Mouse (Mus musculus) small intestine, adult 2 months (tissue): ENCODE results near the gene Slc45a3.

ENCODE experiments used
- CTCF ChIP-seq: fragments of 200-500 bp; IDR thresholded peaks from 2 replicates; pipeline ENCODE4 v1.5.1; 2012; ENCODE audit warnings: low read depth, mild to moderate bottlenecking, control low read depth, inconsistent platforms, low read length, moderate library complexity, mixed read lengths; ENCODE audit not compliant: insufficient replicate concordance, insufficient read length; ENCODE audit errors: extremely low read depth
- POLR2A ChIP-seq: fragments of 200-500 bp; IDR thresholded peaks from 2 replicates; pipeline ENCODE4 v1.6.1; 2012; ENCODE audit warnings: low read depth, mild to moderate bottlenecking, control low read depth, inconsistent platforms, low read length, moderate library complexity

DNA sequence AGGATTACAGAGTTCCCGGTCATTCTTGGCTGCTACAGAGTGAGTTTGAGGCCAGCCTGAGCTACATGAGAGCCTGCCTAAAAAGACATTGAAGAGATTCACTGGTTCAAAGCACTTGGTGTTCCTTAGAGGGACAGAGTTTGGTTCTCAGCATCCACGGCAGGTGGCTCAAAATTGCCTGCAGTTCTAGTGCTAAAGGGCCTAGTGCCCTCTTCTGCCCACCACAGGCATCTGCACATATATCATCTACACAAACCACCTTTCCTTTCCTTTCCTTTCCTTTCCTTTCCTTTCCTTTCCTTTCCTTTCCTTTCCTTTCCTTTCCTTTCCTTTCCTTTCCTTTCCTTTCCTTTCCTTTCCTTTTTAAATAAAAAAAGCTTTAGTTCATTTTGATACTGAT lies 67.8 kb downstream of the Slc45a3 start:
- TF ChIP-seq POLR2A (no peak), CTCF (peak; percentile 28; the same call in 1 of the 2 replicates)
